Mouse (Mus musculus): ENCODE measurements around the gene A930033H14Rik. TPM values are rescaled to one million over a fixed set of nuclear protein-coding genes. Genes with fewer than 3 reads are reported as not detected.

Gene A930033H14Rik
- total RNA-seq, 2 experiments from 2014 or later: 2.7 to 2.8 TPM

DNA sequence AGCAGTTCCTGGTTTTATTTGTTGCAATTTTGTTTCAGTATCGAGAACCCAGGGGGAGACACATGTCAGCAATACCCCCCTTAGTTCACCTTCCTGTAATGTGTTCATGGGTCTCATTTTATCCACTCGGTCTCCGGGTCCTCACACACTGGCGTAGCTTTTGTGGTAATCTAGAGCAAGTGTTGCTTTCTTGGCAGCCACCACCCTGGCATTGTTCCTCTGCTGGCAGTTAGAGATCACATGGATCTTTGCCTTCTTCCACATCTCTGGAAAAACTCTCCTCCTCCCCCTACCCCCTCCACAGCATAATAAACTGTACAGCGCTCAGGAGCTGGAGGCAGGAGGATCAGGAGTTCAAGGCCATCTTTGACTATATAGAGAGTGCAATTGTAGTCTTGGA, 20.6 kb downstream of the A930033H14Rik start:
- no peak for DNase-seq

DNA sequence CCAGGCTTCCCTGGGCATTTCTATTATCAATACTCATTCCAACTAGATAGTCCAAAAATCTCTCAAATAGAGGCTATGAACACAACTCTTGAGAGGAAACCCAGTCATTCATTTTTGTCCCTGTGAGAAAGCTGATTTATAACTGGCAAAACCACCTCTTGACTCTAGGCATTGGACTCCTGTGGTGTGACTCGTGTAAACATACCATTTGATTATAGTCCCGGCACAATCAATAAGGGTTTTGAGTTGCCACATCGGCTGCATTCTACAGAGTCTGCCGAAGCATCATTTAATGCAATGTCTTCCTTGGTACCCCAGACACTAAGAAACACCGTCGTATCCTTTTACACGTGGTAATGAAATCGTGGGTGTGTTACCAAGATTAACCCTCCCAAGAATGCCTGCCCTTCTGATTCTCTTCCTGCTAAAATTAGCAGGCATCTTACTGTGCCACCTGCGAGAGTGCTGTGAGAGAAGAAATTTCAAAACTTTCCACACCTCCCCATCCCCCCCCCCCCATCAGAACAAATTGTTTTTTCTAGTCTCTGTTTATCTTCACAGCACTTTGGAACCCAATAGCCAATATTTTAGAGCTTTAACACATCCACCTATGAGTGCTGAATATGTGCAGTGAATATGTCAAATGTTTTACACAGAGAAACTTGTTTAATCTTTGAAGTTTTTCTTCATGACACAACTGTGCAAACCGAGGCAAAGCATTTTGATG, 22.3 kb downstream of the A930033H14Rik start:
- no peak for DNase-seq

DNA sequence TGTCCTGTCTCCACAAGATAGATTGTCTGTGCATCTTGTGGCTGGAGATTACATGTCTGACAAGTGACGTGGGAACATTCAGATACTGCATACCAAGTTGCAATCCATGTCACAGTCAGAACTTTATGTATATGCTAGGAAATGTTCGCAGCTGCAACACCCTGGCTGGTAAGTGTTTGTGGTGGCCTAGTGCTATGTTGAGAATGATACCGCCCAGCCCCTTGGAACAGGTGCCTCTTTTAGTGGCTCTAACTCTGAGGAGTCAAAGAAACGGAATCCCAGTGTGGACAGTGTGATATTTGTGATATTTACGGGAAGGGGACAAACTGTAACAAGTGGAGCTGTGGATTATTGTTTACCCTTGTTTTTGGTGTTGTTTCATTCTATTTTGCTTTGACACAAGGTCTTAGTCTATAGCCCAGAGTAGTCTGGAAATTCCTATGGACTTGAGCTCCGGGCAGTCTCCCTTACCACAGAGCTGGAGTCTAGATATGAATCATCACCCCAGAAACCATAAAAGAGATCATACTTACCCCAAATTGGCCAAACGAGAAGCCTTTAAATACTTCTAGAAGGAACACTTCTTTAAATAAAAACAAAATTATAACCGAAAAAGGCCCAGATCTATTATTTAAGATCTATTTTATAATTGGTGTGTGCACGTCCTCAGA, 25.0 kb downstream of the A930033H14Rik start:
- DNase-seq: no peak

DNA sequence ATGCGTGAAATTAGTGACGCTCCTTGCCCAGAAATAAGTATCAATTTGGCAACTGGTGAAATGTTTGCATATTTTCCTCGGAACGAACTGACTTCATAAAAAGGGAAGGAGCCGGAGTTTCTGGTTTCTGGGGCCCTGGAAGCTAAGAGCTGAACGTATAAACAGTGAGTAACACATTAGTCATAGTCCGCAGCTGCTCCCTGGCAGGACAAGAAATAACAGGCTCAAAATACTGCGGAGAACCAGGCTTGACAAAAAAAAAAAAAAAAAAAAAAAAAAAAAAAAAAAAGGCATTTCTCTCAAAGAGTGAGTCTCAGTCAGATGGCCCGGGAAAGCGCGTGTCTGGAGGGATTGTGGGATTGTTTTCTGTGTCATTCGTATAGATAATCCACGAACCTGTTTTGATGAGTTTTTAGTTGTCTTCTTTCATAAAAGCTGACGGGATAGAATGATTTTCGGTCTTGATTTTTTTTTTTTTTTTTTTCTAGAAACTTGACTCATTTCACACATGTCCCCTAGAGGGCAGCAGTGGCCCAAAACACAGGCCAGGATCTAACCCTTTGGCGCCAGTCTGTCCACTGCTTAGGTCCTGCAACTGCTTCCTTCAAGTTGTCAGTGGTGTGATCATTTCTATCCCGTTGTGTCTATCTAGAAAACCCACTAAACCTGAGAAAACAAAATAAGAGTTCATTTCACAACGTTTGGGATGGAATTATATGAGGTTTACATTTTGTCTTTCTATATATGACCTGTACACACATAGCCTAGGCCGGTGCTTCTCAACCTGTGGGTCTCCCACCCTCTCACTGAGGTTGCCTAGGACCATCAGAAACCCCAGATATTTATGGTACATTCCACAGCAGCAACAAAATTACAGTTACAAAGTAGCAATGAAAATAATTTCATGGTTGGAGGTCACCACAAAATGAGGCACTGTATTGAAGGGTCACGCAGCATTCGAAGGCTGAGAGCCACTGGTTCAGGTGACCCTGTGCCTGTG, 26.7 kb downstream of the A930033H14Rik start:
- DNase-seq: peak; percentile 63

DNA sequence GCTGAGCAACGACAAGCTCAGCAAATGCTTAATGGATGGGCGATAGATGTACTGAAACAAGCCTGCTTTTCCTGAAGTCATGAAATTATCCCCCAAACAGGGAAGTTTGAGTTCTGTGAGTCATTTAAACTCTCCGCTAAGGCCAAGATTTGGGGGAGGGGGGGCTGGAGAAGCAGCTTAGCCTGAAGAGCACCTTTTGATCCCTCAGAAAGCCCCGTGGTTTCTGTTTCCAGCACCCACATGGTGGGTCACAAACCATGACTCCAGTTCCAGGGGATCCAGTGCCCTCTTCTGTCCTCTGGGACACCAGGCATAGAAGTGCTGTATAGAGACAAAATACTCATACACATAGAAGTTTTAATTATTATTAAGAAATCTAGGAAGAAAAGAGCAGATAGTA, 27.5 kb downstream of the A930033H14Rik start:
- DNase-seq: peak; percentile 20

DNA sequence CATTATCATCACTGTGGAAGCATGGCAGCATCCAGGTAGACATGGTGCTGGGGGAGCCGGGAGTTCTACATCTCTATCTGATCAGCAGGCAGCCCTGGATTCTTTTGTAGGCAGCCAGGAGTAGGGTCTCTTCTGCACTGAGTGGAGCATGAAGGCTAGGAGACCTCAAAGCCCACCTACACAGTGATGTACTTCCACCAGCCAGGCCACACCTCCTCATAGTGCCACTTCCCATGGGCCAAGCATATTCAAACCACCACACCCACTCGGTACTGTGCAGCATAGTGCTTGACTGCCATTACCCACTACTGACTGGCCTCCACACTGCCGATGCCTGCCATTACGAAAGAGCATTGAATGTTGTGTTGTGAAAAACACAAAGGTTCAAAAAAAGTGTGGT, 28.0 kb downstream of the A930033H14Rik start:
- DNase-seq: no peak

DNA sequence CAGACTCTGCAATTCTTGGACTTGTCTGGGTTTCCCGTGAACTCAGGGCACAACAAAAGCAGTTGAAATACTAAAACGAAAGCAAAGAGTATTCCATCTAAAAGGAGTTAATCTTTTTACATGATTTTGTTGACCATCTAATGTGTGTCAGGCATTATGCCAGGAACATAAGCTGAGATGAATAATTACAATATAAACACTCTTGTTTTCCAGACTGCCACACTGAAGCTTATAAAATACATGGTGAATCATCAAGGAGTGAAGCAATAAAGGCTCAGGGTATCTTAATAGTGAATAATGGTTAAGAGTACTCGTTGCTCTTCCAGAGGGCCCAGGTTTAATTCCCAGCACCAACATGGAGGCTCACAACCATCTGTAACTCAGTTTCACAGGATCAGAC, 31.9 kb downstream of the A930033H14Rik start:
- DNase-seq: no peak

DNA sequence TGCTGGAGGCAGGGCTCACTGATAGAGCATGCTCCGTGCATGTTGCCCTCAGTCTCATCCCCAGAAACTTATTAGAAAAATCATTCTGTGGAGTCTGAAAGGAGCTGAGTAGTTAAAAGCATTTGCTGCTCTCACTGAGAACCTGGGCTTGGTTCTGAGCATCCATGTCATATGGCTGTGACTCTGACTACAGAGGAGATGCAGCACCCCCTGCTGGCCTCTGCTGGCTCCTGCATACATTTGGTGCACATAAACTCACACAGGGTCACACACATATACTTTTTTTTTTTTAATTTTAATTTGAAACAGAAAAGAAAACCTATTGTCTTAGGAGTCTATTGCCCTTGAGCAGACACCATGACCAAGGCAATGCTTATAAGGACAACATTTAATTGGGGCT, 33.6 kb downstream of the A930033H14Rik start:
- no peak for DNase-seq

DNA sequence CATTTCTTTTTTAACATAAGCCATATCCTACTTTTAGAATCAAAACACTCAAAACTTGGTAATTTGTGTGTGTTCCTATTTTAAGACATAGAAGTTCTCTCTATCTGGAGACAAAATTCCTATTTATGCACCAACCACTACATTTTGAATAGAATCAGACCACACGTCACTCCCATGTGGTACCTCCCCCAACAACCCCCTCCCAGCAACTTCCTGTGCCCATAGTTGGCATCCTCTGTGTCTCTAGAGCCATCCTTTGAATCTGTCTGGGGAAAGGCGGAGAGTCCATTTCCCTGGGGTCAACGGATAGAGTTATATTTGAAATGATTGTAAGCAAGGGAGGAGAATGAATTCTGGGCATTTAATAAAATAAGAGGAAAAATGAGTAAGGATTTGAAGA, 36.8 kb downstream of the A930033H14Rik start:
- no peak for DNase-seq

DNA sequence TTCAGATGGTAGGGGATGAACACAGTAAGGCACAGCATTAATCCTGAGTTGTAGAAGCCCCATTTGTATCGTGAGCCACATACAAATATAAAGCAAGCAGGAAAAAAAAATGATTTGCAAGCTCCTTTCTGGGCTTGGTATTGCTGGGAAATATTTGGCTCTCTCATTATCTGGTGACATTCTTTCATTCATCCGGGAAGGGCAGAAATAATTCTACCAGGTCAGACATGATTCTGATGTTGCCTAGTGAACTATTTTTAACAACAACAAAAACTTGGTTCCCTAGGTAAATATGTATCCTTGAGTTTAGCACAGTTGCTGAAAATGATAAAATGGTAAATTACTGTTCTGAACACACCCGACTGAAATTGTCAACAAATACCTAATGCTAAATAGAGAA, 40.5 kb downstream of the A930033H14Rik start:
- DNase-seq: no peak

DNA sequence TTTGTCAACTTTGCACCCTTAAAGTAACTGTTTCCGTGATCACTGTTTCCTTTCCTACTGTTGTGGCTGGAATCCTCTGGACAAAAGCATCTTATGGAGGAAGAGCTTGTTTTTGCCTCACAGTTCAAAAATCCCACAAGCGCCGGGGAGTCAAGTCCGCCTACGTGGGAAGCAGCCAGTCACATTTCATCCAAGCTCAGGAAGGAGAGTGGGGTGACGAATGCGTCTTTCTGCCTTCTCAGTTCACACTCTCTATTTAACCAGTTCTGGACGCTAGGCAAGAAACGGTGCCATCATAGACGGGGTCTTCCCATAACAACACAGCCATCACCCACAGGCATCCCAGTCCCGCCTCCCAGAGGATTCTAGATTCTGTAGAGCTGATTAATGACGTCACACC, 46.4 kb downstream of the A930033H14Rik start:
- DNase-seq: no peak

DNA sequence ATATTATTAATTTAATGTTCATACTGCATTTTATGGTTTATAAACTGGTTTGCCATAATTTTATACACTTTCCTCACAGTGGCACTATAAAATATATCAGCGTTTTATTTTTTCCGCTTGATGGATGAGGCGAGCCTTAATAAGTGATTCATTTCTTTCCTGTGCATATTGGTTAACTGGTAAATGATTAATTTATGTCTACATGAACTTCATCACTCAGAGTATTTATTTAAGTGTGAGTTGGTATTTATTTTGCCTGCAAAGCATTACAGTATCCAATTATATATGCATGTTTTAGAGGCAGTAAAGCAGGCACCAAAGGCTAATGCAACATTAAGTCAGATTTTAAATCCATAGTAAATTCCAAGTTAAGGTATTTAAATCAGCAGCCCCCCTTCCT, 47.1 kb downstream of the A930033H14Rik start:
- DNase-seq: no peak

DNA sequence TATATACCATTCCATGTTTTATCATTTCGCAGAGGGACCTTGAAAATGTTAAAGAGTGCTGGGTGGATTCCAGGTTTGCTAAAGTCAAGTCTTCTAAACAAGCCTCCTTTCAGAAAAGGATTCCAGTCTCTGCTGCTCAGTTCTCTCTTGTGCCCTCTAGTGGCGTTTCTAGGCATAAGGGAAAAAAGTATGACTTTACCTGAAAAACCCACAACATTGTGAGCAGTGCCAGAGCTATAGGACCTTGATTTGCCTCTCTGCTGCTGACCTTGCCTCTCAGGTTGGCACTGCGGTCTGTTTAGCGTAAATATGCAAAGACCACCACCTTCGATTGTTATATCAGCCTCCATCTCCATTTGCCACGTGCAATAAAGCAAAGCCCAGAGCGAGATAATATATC, 47.8 kb downstream of the A930033H14Rik start:
- DNase-seq: no peak

DNA sequence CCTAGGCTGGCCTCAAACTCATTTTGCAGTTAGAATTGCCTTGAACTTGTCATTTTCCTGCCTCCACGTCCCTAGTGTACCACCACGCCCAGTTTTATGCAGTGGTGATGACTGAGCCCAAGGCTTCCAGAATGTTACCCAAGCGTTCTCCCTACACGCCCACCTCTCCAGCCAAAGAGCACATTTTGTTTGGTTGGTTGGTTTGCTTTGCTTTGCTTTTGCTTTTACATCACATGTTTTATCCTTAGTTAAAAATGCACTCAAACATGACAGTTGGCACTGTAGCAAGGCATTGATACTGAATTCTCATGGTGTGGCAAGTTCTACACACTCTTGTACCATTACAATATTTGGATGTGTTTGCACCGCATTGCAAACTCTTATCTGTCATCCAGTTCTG, 49.7 kb downstream of the A930033H14Rik start:
- no peak for DNase-seq

DNA sequence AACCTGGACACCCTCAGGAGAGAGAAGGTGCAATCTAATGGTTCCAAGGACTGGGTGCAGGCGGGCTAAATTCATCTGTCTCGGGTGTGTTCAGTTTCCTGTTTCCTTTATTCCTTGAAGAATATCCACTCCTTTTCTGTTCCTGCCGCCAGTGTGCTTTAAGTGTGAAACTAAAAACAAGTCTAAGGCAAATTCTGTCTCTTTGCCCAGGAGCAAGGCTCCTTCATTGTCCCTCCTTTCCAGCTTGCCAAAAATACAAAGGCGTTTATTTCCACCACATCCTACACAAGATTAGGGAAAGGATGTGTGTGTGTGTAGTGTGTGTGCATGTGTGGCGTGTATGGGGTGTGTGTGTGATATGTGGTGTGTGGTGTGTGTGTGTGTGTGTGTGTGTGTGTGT, 50.3 kb downstream of the A930033H14Rik start:
- no peak for DNase-seq

DNA sequence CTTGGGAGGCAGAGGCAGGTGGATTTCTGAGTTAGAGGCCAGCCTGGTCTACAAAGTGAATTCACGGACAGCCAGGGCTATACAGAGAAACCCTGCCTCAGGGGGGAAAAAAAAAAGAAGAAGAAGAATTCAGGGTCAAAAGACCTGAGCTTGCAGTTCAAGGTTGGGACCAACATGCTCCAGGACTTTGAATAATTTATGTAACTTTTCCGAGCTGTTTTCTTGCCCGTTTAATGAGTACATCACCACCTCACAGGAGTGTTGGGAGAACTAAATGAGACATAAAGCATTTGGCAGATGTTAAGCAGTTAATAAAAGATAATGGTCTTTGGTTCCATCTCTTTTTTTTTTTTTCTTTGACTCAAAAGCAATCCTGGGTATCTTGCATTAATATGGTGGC, 51.4 kb downstream of the A930033H14Rik start:
- no peak for DNase-seq

DNA sequence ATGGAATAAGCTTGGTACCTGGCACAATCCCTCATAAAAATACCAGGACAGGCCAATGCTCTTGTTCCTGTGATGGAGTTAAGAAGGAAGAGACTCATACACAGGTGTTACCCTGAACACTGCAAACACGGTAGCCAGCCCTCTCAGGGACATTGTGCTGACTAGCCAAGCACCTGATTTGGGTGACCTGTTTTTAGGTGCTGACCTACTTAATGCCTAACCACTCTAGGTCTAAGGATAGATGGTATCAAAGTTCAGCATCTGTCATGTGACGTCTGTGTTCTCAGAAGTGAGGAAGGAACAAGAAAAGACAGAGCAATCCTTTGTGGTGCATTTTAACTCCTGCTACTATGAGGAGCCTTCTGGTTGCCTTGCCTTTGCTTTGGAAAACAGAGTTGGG, 52.0 kb downstream of the A930033H14Rik start:
- DNase-seq: no peak

Other genes starting within 250 kb of the A930033H14Rik start
- gene Rhobtb1, start 61.7 kb downstream of the A930033H14Rik start, total RNA-seq (2021): 10 to 100 TPM; 10.3 to 17.2 TPM
- 1 to 10 TPM; 2.0 to 2.3 TPM for gene Cdk1, start 139.8 kb upstream of the A930033H14Rik start, total RNA-seq (2021)
- gene Ank3, start 185.7 kb upstream of the A930033H14Rik start, total RNA-seq (2021): 10 to 100 TPM; 86.6 to 98.7 TPM